Mouse (Mus musculus): ENCODE data around the gene Itpr1. TPM values are rescaled to one million over a fixed set of nuclear protein-coding genes. Genes with fewer than 3 reads are reported as not detected.

Gene Itpr1
- total RNA-seq, 1 experiment from 2014 or later, result 100 TPM

DNA sequence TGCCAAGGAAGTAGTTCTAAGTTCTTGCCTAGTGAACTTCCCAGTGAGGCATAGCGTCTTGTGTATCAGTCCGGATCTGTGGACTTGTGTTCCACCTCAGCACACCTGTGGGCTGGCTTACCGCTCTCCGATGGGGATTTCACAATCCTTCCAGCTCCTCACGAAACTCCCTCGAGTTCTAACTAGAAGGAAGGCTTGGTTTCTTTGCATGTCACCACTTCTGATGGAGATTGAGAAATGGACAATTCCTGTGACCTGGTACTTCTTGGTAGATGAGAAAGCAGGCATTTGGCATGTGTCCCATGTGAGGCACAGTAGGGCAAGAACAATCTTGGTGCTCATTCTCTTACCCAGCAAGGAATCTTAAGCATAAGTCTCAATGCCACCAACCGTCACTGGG lies 205.3 kb downstream of the Itpr1 start:
- no peak for ATAC-seq (replicated peaks; ENCODE audit: low read depth, poor library complexity, severe bottlenecking)

DNA sequence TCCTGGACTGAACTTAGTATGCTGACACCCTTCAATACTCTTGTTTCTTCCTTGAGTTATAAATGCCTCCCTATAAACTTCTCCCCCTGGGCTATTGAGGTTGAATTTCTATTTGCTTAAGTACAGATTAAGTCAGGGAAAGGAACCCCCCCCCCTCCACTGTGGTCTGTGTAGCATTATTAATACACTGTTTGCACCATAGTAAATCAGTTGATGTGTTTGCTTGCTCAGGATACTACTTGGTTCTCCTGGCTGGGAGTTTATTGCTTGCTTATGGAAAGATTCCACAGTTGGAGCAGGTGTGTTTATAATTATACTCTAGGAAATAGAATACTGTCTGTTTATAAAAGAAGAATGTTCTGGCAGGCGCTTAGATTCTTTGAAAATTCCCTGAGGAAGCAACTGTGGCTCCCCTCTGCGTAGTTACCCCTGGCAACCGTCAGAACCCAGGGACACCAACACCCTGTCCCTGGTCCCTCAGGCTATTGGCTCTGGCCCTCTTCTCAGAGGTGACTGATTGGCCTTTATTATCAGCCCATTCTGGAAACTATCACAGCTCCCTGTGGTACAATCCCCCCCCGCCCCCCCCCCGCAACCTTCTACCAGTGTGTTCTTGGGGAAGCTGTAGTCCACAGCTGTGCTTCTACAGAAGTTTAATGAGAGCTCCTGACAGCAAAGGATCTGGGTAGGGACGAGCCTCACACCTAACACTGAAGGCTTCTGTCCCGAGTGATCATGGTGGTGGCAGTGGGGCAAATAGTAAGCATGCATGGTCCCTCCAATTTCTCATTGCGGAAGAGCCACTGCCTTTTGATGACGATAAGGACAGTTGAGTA lies 212.1 kb downstream of the Itpr1 start:
- ATAC-seq (replicated peaks; ENCODE audit: low read depth, poor library complexity, severe bottlenecking), result no peak

DNA sequence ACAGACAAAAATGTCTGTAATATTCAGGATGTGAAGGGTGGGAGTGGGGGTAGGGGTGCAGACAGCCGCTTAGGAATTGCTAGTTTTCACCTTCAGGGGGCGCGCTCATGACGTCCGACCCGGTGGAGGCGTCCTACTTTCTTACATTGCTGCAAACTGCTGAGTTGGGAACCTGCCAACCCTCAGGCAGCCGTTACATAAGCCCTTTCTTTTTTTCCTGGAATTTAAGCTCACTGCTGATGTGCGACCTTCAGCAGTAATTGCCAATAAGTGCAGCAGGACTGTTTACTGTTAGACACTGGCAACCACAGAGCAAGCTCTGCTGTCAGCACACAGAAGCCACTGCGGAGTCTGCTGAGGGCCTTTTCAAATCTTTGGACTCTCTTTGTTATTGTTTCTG lies 213.9 kb downstream of the Itpr1 start:
- peak; percentile 94 for ATAC-seq (replicated peaks; ENCODE audit: low read depth, poor library complexity, severe bottlenecking)

DNA sequence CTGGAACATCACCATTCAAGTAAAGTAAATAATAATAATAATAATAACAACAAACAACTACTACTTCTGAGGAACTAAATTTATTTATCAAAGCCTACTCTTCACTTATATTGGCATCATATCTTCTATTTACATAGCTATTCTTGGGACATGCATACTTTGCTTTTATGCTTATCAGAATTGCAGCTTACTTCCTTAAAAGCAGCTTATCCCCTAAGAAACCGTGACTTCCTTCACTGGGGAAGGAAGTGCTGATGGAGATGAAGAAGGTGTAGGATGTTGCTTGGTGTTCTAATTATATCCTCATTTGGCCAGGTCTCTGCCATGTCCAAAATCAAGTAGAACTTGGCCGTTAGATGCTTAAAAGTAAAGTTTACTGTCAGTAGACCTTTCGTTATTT lies 215.5 kb downstream of the Itpr1 start:
- no peak for ATAC-seq (replicated peaks; ENCODE audit: low read depth, poor library complexity, severe bottlenecking)

DNA sequence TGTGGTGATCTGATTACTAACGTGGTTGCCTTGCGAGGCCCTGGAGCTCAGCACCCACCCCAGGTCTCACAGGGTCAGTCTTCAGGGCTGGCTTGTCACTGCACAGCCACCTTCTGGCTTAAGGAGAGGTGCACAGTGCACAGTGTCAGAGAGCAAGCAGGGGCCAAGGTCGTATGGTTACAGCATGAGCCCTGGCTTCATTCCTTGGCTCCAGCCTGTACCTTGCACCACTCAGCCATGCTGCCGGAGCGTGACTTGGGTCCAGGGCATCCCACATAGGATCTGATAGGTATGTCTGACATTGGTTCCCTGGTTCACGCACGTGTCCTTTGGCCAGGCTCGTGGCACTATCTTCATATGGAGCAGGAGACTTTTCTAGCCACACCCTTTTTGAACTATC lies 217.1 kb downstream of the Itpr1 start:
- no peak for ATAC-seq (replicated peaks; ENCODE audit: low read depth, poor library complexity, severe bottlenecking)

DNA sequence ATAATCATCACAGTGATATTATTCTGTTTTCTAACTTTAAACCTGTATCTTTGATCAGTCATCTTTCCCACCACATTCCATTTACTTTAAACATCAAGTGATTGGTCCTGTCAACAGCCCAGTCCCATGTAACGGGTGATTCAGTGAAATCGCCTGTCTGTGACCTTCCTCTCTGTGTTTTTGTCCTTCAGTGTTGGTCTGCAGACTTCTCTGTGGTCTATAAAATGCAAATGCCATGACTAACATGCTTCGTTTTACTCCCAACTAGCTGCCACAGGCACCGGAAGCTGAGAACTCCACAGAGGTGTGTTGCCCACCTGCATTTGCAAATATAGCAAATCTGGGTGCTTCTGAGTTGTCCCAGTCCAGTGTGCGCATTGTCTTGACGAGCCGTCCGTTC lies 218.3 kb downstream of the Itpr1 start:
- ATAC-seq (replicated peaks; ENCODE audit: low read depth, poor library complexity, severe bottlenecking), result no peak

DNA sequence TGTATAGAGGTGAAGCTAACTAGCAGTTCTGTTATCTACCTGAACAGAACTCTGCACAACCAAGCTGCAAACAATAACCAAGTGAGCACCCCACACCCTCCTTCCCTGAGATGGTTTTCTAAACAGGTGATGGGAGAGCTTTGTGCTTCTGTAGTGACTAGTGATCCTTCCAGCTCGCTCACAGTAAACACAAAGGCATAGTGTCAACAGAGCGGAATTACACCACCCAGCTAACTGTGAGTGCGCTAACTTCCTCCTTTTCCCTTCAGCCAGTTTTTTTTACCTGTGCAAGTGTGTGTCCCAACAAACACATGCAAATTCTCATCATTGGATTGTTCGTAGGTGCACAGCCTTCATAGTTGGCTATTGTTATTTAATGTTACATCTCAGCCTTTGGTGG lies 219.9 kb downstream of the Itpr1 start:
- ATAC-seq (replicated peaks; ENCODE audit: low read depth, poor library complexity, severe bottlenecking), result no peak

DNA sequence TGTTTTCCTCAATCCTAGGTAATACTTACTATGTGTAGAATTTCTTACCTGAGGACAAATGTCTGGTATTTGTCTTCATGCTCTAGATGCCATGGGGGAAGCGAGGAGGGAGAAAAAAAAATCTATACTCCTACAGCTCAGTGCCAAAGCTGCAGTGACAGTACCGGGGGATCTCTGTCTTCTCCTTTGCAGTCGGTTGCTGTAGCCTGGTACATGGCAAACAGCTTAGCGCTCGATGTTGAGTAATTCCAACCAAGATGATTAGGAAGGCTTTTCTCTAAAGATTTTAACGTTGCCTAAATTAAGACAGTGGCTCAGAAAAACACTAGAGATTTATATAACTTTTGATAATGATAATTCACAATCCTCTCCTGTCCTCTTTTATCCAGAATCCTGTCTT lies 221.9 kb downstream of the Itpr1 start:
- ATAC-seq (replicated peaks; ENCODE audit: low read depth, poor library complexity, severe bottlenecking), result no peak

DNA sequence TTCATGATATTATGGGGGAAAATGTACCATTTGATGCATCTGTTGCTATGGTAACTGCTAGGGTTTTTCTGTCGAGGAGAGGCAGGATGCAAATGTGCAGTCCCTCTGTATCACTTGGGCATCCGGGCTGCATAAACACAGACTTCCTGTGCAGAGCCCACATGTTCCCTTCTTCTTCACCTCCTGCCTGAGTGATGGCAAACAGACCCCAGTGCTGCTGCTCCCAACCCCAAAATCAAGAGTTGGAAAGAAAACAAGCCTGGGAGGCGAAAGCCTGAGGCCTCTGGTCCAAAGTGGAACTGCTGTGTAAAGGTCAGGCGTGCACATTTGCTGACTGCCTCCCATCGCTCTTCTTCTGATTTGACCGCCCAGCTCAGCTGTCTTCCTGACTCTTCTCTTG lies 222.6 kb downstream of the Itpr1 start:
- ATAC-seq (replicated peaks; ENCODE audit: low read depth, poor library complexity, severe bottlenecking), result 0 out of 2 replicates have a peak, but pooled peaks have one; percentile 15

DNA sequence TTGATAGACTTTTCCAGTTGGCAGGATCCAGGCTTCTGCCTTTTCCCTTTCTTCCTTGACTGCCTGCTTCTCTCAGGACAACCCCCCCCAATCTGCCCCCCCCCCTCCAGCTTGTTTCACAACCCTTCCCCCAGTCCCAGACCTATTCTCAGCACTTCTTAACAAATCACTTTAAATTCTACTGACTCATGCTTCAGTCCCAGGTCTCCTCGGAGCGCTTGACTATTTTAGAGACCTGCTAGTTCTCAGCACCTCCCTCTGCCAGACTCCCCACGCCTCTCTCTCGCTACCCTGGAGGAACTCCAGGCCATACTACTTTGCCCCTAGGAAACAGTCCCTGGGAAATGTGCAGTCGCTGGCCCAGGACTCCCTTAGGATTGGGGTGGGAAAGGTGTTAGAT lies 223.7 kb downstream of the Itpr1 start:
- no peak for ATAC-seq (replicated peaks; ENCODE audit: low read depth, poor library complexity, severe bottlenecking)

DNA sequence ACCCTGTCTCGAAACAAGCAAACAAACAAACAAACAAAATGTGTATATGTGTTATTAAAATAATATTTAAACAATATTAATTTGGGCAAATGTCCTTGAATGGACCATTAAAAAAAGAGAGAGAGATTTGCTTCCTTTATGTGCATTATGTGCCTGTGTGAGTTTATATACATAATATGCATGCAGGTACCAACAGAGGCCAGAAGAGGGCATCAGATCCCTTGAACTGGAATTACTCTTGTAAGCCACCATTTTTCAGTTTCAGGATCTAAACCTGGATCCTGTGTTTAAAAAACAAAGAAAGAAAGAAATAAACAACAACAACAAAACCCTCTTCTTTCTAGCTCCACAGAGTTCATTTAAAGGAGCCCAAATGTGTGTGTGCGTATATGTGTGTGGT lies 228.4 kb downstream of the Itpr1 start:
- ATAC-seq (replicated peaks; ENCODE audit: low read depth, poor library complexity, severe bottlenecking), result no peak

DNA sequence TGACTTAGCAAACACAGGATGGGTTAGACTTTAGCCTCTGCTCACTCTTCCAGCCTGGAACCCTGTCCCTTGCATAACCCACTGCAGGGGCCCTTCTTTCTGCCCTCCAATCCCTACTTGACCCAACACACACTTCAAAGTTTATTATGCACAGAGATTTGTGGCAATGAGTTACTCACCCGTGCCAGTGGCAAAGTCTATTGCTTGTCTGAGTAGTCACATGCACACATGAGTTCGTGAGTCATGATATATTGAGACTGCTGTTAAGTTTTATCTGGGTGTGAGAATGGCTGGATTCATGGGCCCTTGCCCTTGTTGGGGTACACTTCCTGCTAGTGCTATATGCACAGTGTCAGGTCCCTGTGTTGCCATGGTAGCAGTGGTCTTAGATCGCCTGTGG lies 229.4 kb downstream of the Itpr1 start:
- no peak for ATAC-seq (replicated peaks; ENCODE audit: low read depth, poor library complexity, severe bottlenecking)

DNA sequence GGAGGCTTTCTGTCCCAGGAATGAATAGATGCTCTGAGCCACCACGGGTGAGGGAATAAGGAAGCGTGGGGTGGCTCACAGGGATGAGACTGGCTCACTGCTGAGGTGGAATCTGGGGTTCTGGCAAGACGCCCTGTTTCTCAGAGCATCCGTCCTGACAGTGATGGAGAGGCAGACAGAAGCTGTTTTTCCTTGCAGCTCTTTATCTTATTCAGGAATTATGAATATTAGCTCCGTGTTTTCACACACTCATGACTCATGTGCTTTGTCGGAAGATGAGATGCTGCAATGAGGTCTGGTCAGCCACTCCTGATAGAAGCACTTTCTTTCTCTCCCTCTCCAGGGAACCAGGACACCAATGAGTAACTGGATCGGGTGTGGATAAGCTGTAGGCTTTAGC lies 231.5 kb downstream of the Itpr1 start:
- no peak for ATAC-seq (replicated peaks; ENCODE audit: low read depth, poor library complexity, severe bottlenecking)

DNA sequence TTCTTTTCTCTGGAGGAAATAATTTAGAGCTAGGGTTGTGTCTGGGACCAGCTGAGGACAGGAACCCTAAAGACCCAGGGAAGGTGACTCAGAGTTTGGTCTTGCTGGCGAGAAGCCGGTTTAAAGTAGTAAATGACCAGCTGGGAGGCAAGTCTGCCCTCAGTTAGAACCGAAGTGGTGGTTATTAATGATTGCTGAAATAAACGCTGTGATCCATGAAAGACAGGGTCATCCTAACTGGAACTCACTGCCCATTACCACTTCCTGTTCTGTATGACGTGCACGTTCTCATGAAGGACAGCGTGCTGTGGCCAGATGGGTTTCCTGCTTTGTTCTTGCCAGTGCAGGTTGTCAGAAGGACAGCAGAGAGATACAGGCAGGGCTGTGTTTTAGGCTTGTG lies 232.1 kb downstream of the Itpr1 start:
- peak; percentile 42; the same call in 1 of the 2 replicates for ATAC-seq (replicated peaks; ENCODE audit: low read depth, poor library complexity, severe bottlenecking)

DNA sequence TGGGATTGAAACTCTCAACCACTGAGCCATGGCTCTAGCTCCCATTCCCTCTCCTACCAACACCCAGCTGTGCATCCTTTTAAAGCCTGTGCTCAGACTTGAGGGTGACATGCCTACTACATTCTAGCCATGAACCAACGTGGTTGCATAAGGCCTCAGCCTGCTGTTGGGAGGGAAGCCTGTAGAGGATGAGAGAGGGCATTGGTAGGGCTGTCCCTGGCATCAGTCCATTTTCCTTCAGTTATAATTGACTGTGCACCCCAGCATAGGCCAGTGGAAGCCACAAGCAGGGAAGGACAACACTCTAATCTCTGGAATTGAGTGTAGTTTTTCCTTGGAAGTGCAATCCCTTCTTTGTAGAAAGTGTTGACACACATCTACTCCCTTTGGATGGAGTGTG lies 233.9 kb downstream of the Itpr1 start:
- ATAC-seq (replicated peaks; ENCODE audit: low read depth, poor library complexity, severe bottlenecking), result no peak

DNA sequence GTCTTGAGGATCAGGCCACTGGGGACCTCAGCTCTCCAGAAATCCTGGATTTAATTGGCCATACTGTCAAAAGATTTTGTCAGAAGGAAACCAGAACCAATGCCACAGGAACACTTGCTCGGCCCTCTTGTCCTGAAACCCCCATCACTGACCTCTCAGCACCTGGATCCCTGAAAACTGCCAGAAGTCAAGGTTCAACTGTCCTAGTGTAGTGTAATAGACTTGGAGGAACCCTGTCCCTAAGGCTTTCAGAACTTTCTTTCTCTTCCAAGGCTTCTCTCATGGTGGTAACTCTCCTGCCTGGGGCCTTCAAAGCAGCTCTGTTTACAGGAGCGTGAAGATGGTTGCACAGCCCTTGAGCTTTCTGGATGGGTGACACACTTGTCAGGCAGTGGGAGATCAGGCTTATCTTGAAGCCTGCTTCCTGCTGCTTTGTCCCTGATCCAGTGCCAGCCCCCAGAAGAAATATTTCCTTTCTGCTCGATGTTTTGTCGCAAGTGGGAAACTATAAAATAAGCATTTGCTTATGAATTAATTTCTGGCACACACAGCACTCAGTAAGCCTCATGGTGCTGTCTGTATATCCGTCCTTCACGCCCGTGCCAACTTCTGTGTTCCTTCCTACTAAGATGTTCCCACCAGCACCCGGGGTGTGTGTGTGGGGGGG lies 234.4 kb downstream of the Itpr1 start:
- ATAC-seq (replicated peaks; ENCODE audit: low read depth, poor library complexity, severe bottlenecking), result peak; percentile 10; the same call in 1 of the 2 replicates

DNA sequence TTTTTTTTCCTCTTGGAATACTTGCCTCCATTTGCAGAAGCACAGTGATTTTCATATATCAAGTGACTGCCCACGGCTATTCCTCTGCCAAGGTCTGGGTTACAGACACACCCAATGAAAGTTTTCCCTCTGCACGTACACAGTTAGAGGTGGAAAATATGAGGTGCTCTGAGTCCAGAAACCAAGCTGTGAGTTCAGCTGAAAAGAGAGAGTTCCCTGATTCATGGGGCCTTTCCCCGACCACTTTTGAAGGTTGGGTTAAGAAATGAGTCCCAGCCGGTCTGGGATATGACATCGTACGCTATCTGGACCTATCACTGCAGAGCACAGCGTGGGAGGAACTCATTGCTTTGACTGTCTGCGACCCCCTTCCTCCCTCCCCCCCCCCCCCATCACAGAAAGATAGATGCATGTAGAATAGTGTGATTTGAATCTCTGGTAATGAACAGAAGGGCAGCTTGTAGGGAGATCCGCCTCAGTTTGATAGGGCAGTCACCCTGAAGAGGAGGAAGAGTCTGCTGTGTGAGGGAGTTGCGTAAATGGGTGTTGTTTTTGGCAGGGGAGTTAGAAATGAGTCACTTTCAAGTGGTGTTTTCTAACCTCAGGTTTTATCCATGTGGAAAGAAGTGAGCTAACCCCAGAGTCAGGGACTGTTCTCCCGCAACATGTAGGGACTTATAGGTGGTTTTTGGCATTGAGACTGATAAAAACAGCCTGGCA lies 235.3 kb downstream of the Itpr1 start:
- no peak for ATAC-seq (replicated peaks; ENCODE audit: low read depth, poor library complexity, severe bottlenecking)

DNA sequence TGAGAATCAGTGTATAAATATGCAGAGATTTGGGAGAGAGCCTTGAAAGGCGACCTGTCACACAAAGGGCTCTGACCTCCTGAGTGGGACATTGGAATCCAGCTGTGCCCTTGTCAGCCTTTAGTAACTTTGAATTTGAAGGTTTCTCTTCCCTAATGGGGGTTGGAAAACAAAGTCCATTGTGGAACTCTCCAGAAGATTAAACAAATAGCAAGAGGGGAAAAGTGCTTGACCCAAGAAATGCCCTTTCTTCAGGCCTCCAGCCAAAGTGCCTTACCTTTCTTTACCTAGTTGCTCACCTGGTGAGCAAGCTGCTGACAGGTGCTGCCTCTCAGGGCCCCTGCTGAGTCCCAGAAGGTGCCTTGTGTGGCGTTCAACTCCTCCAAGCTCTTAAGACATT lies 236.0 kb downstream of the Itpr1 start:
- ATAC-seq (replicated peaks; ENCODE audit: low read depth, poor library complexity, severe bottlenecking), result no peak

DNA sequence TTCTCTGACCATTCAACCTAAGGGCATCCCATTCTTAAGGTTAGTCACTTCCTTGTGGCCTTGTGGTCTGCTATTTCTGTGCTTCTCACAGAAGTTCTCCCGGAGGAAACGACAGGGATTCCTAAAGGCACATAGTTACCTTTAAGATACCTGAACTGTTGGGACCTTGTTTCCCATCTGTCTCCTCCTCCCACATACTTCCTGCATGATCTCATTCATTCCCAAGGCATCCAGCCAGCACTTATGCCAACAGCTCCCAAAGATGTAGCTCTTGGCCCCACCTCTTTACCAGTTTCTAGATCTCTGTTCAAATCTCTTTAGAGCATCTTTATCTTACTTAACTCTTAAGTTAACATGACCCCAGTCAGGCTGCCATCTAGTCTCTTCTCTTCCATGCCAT lies 238.6 kb downstream of the Itpr1 start:
- ATAC-seq (replicated peaks; ENCODE audit: low read depth, poor library complexity, severe bottlenecking), result no peak

DNA sequence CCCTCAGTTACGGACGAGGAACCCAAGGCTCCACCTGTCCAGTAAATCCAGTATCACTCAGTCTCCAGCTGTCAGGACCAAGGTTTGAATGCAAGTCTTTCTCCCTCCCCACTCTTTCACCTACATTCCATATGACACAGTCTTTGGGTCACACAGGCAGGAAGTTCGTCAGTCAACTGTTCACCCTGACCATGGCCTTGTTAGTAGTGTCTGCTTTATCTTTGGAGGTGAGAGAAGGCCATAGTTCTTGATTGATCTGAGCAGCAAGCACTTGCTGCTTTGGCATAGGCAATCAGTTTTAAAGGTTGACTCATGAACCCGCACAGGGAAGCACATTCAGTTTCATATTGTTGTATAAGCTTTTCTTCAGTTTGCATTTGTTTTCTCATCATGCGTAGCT lies 240.7 kb downstream of the Itpr1 start:
- ATAC-seq (replicated peaks; ENCODE audit: low read depth, poor library complexity, severe bottlenecking), result no peak

Data from common myeloid progenitor, adult 5-6 weeks (primary cell).